Mouse (Mus musculus) liver, postnatal 0 days (tissue): ENCODE measurements around the gene Hnrnpu.

ENCODE experiments used
- CTCF ChIP-seq: sonication (generic); IDR thresholded peaks from 2 replicates; pipeline ENCODE4 v1.5.1; 2016; ENCODE audit warnings: antibody characterized with exemption, low read depth
- EP300 ChIP-seq: IDR thresholded peaks from 2 replicates; pipeline ENCODE4 v1.6.1; 2016; ENCODE audit warnings: antibody characterized with exemption, low read depth, mild to moderate bottlenecking

GRCm38 (mm10) chr1:178329946-178330345, 7.7 kb downstream of the Hnrnpu start:
- TF ChIP-seq CTCF, result no peak
- TF ChIP-seq EP300, result peak; percentile 77
